Mouse (Mus musculus) telencephalon, adult 2 months (tissue): ENCODE measurements around the gene Plekhf1.

ENCODE experiments used
- DNase-seq: peaks from one replicate; pipeline ENCODE4 v3.0.0-alpha.2; 2011; ENCODE audit warnings: low read depth, low spot score

Gene Plekhf1

GRCm38 (mm10) chr7:38188281-38189075, 39.3 kb downstream of the Plekhf1 start:
- DNase-seq = no peak

- no peak for DNase-seq
Observed at GRCm38 (mm10) chr7:38187796-38188195, 40.0 kb downstream of the Plekhf1 start.

- no peak for DNase-seq
Observed at GRCm38 (mm10) chr7:38186861-38187260, 41.0 kb downstream of the Plekhf1 start.

GRCm38 (mm10) chr7:38184786-38185185, 43.0 kb downstream of the Plekhf1 start:
- no peak for DNase-seq

GRCm38 (mm10) chr7:38184418-38184745, 43.4 kb downstream of the Plekhf1 start:
- no peak for DNase-seq

GRCm38 (mm10) chr7:38183709-38184417, 44.0 kb downstream of the Plekhf1 start:
- DNase-seq = peak; percentile 83

- DNase-seq = no peak
Observed at GRCm38 (mm10) chr7:38182962-38183687, 44.7 kb downstream of the Plekhf1 start, which contains the start of gene 1600014C10Rik. TSS of gene 1600014C10Rik (plus strand) at chr7:38183217.

- peak; percentile 61 for DNase-seq
Observed at GRCm38 (mm10) chr7:38182596-38182961, 45.2 kb downstream of the Plekhf1 start.

- DNase-seq = no peak
Observed at GRCm38 (mm10) chr7:38181366-38181765, 46.5 kb downstream of the Plekhf1 start.

GRCm38 (mm10) chr7:38179896-38180295, 47.9 kb downstream of the Plekhf1 start:
- DNase-seq = no peak

GRCm38 (mm10) chr7:38176056-38176455, 51.8 kb downstream of the Plekhf1 start:
- no peak for DNase-seq

- peak; percentile 40 for DNase-seq
Observed at GRCm38 (mm10) chr7:38174321-38175148, 53.3 kb downstream of the Plekhf1 start.

GRCm38 (mm10) chr7:38173871-38174270, 53.9 kb downstream of the Plekhf1 start:
- DNase-seq = no peak

- peak; percentile 86 for DNase-seq
Observed at GRCm38 (mm10) chr7:38167724-38168141, 60.1 kb downstream of the Plekhf1 start.
